Mouse (Mus musculus) right cerebral cortex, postnatal 10 days (tissue): ENCODE data around the gene Stpg3.

Experiments used
- DNase-seq, 2 experiments: peaks; one replicate each; pipeline ENCODE4 v3.0.0; 2021; ENCODE audit warnings: low spot score in 2 of 2

The Stpg3 gene

GRCm38 (mm10) chr2:25236614-25237013 is 22.2 kb upstream of the Stpg3 start, which contains the start of gene Rnf224:
Rnf224 (minus strand) TSS chr2:25236787.
- DNase-seq = no peak

DNA sequence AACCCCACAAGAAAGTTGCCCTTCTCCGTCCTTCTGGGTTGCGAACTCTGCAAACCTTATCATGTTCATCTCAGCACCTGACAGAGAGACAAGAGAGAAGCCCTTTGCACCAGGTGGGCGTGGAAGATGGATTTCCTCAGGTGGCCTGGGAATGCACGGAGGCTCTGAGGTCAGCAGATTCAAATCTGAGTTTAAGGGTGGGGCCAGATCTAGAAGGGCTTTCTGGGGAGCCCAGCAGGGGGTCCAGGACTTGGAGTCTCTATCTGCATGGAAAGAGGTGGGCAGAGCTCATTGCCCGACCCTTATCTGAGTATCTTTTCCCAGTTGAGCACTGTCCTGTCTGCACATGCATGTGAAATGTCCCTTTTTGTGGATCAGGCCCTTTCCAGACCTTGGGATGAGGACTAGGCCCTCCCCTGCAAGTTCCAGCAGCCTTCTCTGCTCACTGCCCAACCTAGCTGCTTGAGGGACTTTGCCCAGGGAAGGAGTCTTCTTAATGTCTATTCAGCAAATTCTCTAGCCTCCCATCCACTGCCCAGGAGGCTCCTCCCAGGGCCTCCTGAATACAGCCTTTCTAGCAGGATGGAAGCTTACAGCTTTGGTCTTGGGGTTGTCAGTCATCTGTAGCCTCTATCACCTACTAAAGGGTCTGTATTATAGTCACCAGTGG is 20.2 kb upstream of the Stpg3 start:
- DNase-seq = no peak

- DNase-seq = no peak
Measured at GRCm38 (mm10) chr2:25234050-25234449, 19.6 kb upstream of the Stpg3 start, which contains the start of gene Slc34a3. Slc34a3 (minus strand) TSS chr2:25234364.

DNA sequence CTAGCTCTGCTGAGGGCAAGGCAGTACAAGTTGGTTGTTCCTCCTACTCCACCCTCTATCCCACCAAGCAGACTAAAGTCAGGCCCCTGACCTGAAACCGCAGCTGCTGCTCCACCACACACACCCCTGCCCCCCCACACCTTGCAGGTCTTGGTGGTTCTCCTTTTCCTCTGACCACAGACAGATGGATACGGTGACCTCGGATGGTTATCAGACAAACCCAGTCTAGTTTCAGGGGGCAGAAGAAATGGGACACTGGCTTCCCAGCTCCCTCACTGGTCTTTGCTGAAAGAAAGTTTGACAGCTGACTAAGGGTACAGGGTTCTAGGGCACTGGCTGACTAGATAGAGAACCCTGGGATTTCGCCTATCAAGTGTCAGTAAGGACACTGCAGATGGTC is 19.0 kb upstream of the Stpg3 start:
- DNase-seq = no peak

DNA sequence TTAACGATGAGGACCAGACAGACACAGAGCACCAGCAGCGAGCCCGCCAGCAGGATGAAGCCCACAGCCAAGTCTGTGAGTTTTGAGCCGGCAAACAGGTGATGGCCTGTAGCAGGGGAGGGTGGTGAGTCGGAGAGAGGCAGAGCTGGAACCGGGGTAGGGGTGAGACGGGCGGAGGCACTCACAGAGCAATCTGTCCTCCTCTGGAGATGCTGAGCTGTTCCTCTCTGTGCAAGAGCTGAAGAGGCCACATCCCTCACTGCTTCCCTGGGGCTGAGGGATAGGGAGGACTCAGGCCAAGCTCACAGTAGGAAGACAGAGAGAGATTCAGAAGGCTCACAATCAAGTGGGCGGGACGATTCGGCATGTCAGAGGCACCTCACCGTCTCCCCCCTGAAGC is 16.6 kb upstream of the Stpg3 start:
- no peak for DNase-seq

DNA sequence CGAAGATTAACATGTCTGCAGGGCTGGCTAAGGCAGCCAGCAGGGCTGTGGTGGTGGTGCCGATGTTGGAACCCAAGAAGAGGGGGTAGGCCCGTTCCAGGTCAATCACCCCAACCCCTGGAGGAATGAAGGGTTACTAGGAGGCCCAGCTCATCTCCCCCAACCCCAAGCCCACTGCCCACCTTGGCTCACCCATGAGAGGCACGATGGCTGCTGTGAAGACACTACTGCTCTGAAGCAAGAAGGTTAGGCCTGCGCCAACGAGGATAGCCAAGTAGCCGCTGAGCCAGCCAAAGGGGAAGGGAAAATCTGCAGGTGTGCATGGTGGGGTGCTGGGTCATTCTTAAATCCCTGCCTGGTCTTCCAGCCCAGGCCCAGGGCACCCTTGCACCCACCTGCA is 16.1 kb upstream of the Stpg3 start:
- no peak for DNase-seq

- no peak for DNase-seq
Measured at GRCm38 (mm10) chr2:25229582-25229981, 15.1 kb upstream of the Stpg3 start.

- DNase-seq = no peak
Measured at GRCm38 (mm10) chr2:25228995-25229530, 14.6 kb upstream of the Stpg3 start.

GRCm38 (mm10) chr2:25228431-25228889 is 14.0 kb upstream of the Stpg3 start:
- DNase-seq = peak; percentile 88

DNA sequence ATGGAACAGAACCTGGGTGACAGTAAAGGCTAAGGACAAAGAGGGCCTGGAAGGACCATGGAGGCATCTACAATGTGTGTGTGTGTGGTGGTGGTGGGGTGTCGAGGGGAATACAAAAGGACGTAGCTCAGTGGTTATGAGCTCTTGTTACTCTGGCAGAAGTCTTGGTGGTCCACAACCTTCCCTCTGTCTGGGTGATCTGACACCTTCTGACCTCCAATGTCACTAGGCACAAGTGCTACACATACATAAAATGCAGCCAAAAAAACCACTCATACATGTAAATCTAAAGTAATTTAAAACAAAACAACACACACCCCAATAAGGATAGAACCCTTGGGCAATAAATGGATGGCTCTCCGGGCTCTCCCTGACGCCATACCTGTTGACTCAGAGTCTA is 13.0 kb upstream of the Stpg3 start:
- no peak for DNase-seq

DNA sequence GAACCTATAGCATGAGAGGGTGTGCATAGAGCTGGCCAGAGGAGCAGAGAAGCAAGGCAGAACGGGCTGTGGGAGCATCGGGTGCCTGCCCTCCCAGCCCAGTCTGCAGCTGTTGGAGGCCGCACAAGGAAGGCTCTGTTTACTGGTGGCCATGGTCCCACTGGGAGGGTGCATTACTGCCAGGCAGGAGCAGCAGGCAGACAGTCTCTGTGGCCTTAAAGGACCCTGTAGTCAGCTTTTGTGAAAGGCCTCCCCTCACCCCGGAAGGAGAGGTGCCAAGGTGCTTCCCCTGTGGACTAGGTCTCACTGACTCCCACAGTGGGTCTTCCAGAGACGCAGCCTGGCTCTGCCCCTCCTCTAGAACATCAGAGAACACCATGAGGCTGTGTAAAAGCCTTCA is 12.4 kb upstream of the Stpg3 start:
- peak; percentile 77 to 84 for DNase-seq

DNA sequence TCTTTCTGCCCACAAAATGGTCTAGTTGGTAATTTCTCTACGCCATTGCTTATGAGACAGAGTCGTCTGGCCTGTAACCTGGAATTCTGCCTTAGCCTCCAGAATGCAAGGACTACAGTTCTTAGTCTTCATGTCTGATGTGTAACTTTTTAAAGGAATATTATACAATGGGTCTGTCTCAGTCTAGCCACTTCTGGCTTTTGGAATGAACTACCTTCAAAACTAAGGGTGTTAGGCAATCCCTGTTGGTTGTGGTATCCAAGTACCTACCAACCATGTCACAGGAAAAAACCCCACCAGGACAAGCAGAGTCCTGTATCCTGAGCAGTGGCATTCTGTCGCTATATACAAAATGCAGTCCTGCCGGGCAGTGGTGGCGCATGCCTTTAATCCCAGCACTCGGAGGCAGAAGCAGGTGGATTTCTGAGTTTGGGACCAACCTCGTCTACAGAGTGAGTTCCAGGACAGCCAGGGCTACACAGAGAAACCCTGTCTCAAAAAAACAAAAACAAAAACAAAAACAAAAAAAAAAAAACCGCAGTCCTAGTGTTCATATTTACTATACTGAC is 11.5 kb upstream of the Stpg3 start:
- DNase-seq = peak in 1 of 2 experiments; percentile 29

- DNase-seq = peak; percentile 99 to 100
Measured at GRCm38 (mm10) chr2:25224766-25225752, 10.6 kb upstream of the Stpg3 start.

- DNase-seq = no peak
Measured at GRCm38 (mm10) chr2:25224492-25224765, 10.0 kb upstream of the Stpg3 start, which contains the start of gene Tubb4b. Tubb4b (minus strand) TSS chr2:25224702.

DNA sequence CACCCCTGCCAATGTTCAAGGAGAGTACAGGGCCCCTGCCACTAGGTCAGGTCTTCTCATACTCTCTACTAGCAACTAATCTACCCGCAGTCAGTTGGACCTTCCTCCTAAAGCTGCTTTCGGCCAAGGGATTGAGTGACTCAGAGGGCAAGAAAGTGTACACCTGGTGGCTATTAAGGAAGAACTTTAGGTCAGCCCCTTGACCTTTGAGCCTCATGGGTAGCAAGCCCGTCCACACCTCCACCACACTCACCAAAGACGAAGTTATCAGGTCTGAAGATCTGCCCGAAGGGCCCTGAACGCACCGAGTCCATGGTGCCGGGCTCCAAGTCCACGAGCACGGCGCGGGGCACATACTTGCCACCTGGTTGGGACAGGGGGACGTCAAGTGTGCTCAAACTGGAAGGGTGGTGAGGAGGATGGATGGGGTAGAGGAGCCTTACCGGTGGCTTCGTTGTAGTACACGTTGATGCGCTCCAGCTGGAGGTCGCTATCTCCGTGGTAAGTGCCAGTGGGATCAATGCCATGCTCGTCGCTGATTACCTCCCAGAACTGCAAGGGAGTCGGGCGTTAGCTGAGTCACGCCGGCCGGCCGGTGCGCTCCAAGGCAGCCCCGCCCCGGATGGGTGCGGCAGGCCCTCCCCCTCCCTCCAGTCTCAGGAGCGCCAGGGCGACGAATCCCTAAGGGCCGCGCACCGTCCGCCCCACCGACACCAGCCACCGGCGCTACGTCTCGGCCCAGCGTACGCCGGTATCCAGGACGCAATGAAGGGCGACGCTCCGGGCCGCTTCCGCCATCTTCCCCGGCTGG is 9.4 kb upstream of the Stpg3 start:
- peak; percentile 71 to 80 for DNase-seq

DNA sequence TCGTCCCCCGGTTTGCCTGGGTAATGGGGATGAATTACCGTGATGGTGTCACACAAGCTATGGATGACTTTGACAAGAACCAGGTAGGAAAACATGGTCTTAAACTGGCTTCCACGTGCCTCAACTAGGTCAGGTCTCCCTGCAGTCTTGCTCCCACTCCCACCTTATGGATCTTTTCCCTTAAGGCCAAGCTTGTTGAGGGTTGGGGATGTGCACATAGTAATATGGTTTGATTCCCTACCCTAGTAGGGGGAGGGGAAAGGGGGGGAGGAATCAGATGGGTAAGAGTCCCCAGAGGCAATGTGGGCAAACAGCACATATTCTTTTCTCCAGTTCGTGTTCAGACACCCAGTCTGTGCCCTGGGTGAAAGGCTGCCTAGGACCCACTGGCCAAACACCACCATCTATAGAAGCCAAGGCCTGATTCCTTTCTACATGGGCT is 6.9 kb upstream of the Stpg3 start:
- no peak for DNase-seq

DNA sequence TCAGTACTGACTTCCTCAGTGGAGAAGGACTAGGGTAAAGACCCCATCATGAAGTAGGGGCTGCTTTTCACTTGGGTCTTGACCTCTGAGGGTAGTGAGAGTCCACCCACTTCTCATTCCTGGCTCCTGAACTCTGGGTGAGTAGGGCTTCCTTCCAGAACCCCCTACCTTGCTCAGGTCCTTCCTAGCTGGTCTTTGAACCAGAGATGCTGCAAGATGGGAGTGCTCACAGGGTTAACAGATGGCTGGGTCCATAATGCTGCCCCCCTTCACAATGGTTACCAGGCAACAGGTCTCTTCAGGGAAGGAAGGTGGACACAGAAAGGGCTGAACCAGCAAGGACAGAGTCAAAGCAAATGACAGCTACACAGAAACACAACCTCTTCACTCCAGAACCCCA is 4.0 kb upstream of the Stpg3 start, which contains the start of gene Fam166a:
Gene Fam166a (plus strand): TSS at position 301 of the 400 bp plus-strand sequence.
- DNase-seq = no peak

DNA sequence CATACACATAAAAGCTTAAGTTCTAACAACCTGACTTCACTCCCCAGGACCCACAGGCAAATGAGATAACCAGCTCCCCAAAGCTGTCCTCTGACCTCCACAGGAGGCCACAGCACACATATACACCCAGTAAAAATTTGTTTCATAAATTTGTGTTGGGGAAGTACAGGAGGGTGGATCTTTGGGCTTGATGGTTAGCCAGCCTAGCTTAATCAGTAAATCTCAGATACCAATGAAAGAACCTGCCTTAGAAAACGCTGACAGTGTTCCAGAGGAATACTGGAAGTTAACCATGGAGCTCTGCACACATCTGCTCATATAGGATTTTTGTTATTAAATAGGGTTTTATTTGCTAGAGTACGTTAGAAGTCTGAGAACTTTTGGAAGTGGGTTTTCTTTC is 3.2 kb upstream of the Stpg3 start:
- no peak for DNase-seq

DNA sequence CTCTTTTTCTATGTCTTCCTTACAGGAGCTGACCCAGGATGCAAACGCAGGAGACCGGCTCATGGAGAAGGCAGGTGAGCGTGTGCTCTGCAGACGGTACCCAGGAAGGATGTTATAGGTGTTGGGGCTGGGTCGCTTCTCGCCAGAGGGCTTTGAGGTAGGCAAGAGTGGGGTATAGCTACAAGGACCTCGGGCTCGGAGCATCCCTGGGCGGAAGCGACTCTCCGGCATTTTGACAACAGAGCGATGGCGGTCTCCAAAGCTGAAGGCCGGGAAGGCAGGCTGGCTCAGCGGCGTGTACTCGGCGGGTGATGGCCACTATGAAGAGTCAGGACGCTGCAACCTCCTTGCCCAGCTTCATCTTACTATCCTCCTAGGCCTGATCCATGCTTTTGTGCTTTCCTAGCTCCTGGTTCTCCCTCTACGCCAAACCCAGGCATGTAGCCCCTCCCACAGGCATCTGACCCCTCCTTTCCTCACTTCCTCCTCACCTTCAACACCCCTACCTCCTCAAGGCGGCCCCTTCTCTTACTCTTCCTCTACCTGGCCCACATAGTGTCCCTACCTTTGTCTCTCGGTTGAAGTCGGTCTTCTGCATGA is 1.1 kb downstream of the Stpg3 start:
- peak in 1 of 2 experiments; percentile 17 for DNase-seq

- DNase-seq = peak; percentile 90 to 91
Measured at GRCm38 (mm10) chr2:25211121-25211670, 3.2 kb downstream of the Stpg3 start, which contains the start of gene Nelfb. Nelfb (minus strand) TSS chr2:25211489.
